Mouse (Mus musculus): ENCODE data around the gene Ccsap. TPM values are rescaled to one million over a fixed set of nuclear protein-coding genes. Genes with fewer than 3 reads are reported as not detected.

Gene Ccsap
- polyA plus RNA-seq, 1 experiment from 2014 or later: 7.1 TPM

DNA sequence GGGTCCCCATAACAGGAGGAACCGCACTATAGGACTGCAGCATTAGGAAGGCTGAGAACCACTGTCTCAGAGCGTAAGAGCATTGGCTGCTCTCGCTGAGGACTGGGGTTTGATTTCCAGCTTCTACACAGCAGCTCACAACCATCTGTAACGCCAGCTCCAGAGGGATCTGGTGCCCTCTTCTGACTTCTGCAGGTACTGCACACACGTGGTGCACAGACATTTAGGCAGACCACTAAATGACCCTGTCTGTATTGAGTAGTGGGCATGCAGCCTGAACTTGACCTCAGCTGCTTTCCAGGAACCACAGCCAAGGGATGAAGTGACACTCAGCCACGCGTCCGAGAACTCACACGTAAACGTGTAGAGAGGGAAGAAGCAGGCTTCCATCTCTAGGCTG lies 36.9 kb downstream of the Ccsap start:
- H3K36me3 ChIP-seq (ENCODE audit: control insufficient read depth, insufficient read depth, low read length): no peaks in the 10 kb centered on the region
- DNase-seq (ENCODE audit: low spot score) (no peak), ATAC-seq (ENCODE audit: low FRiP score) (no peak)
- no peak overlapping the region for H3K9ac ChIP-seq (ENCODE audit: low read depth, low read length)
- H3K9me3 ChIP-seq (ENCODE audit: control insufficient read depth, low read length): no peaks in the 10 kb centered on the region
- 96% methylated on average over 10 of the region's 10 CpGs for WGBS
- no peak overlapping the region for H3K4me2 ChIP-seq (replicated peaks; ENCODE audit: low read depth, low read length)
- H3K4me1 ChIP-seq (replicated peaks; ENCODE audit: control insufficient read depth, insufficient read depth, low read length): no peaks in the 10 kb centered on the region; the same call in 1 of the 2 replicates
- H3K4me3 ChIP-seq (ENCODE audit: low read depth, low read length): no peak overlapping the region
- H3K27ac ChIP-seq (ENCODE audit: low read depth, low read length): no peak overlapping the region
- H3K27me3 ChIP-seq (ENCODE audit: control insufficient read depth, insufficient read depth, low read length): no peaks in the 10 kb centered on the region

DNA sequence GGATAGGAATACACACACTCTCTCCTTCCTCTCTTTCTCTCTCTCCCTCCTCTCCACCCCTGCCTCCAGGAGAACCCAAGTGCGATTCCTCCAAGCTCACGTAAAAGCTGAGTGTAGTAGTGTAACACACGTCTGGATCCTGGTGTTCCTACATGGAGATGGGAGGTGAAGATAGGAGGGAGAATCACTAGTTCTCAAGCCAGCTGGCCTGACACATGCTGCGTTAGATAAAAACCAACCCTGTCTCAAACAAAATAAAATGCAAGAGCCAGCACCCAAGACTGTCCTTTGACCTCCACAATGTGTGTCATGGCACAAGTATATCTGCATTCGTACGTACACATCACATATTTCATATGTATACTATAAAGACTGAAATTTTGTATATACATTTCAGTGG lies 39.2 kb downstream of the Ccsap start:
- WGBS: 96% methylated on average over 6 of the region's 6 CpGs
- H3K36me3 ChIP-seq (ENCODE audit: control insufficient read depth, insufficient read depth, low read length): no peaks in the 10 kb centered on the region
- no peaks in the 10 kb centered on the region for H3K27me3 ChIP-seq (ENCODE audit: control insufficient read depth, insufficient read depth, low read length)
- ATAC-seq (ENCODE audit: low FRiP score) (no peak), DNase-seq (ENCODE audit: low spot score) (no peak)
- no peak overlapping the region for H3K27ac ChIP-seq (ENCODE audit: low read depth, low read length)
- no peak overlapping the region for H3K4me3 ChIP-seq (ENCODE audit: low read depth, low read length)
- H3K9me3 ChIP-seq (ENCODE audit: control insufficient read depth, low read length): no peaks in the 10 kb centered on the region
- H3K9ac ChIP-seq (ENCODE audit: low read depth, low read length): no peak overlapping the region
- H3K4me2 ChIP-seq (replicated peaks; ENCODE audit: low read depth, low read length): no peak overlapping the region
- H3K4me1 ChIP-seq (replicated peaks; ENCODE audit: control insufficient read depth, insufficient read depth, low read length): no peaks in the 10 kb centered on the region; the same call in 1 of the 2 replicates

DNA sequence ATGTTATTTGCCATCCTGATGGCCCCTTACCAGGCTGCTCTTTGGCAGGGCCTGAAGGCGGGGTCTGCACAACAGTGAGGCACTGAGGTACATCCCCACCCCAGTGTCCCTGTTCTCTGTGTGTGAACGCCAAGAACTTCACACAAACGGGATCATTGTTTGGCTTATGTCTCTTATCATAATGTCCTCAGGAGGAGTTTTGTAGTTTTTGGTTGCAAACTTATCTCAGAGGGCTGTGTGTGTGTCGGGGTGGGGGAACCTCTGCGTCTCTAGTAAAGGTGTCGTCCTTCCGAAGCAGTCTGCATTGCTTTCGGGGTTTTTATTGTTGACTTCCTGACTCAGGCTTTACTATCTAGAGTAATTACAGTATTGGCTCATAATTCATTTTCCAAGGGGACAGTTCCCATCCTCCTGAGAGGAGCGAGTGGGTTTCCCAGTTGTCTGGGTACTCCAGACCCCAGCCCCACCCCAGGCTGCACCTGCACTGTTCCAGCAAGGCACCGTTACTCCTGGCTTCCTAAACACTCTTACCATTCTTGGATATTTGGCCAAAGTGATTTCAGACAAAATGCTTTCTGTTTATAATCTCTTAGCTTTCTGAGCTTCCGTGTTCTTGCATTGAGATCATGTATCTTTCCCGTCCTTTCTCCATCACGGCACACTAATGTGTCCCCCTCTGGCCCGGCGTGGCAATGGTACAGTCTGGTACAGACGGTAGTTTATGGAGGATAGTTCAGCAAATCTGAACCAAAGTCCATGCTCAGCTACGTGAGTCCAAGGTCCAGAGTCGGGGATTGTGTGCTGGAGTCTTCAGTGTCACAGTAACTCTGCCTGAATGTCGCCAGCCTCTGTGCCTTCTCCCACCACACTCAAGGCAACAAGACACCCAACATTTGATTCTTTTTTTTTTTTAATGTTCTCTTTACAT lies 40.1 kb downstream of the Ccsap start:
- Histone ChIP-seq H3K9me3 (ENCODE audit: control insufficient read depth, low read length) (no peaks in the 10 kb centered on the region), H3K4me3 (ENCODE audit: low read depth, low read length) (no peak overlapping the region), H3K9ac (ENCODE audit: low read depth, low read length) (no peak overlapping the region), H3K4me1 (replicated peaks; ENCODE audit: control insufficient read depth, insufficient read depth, low read length) (no peaks in the 10 kb centered on the region), H3K36me3 (ENCODE audit: control insufficient read depth, insufficient read depth, low read length) (no peaks in the 10 kb centered on the region), H3K27ac (ENCODE audit: low read depth, low read length) (no peak overlapping the region), H3K4me2 (replicated peaks; ENCODE audit: low read depth, low read length) (no peak overlapping the region), H3K27me3 (ENCODE audit: control insufficient read depth, insufficient read depth, low read length) (no peaks in the 10 kb centered on the region)
- DNase-seq (ENCODE audit: low spot score): no peak
- WGBS: 96% methylated on average over 19 of the region's 19 CpGs
- ATAC-seq (ENCODE audit: low FRiP score): no peak

DNA sequence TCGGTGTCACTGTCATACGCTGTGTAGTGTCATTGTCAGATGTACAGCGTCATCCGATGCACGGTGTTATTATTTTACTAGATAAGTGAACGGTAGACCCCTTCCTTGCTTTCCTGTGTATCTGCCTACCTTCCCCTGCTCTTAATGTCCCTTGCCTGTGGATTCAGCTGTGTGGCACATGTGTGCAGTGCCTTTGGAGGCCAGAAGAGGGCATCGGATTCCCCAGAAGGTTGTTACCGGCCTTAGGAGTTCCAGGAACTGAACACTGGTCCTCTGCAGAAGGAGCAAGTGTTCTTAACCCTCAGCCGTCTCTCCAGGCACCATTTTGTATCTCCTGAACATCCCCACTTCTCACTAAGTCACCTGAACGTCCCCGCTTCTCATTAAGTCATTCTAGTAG lies 42.3 kb downstream of the Ccsap start:
- no peaks in the 10 kb centered on the region for H3K4me1 ChIP-seq (replicated peaks; ENCODE audit: control insufficient read depth, insufficient read depth, low read length)
- H3K36me3 ChIP-seq (ENCODE audit: control insufficient read depth, insufficient read depth, low read length): no peaks in the 10 kb centered on the region
- WGBS: 92% methylated on average over 11 of the region's 11 CpGs
- H3K4me3 ChIP-seq (ENCODE audit: low read depth, low read length): no peak overlapping the region
- H3K27me3 ChIP-seq (ENCODE audit: control insufficient read depth, insufficient read depth, low read length): no peaks in the 10 kb centered on the region
- no peak overlapping the region for H3K9ac ChIP-seq (ENCODE audit: low read depth, low read length)
- no peak overlapping the region for H3K27ac ChIP-seq (ENCODE audit: low read depth, low read length)
- H3K9me3 ChIP-seq (ENCODE audit: control insufficient read depth, low read length): no peaks in the 10 kb centered on the region
- H3K4me2 ChIP-seq (replicated peaks; ENCODE audit: low read depth, low read length): no peak overlapping the region
- DNase-seq (ENCODE audit: low spot score): no peak
- ATAC-seq (ENCODE audit: low FRiP score): no peak

DNA sequence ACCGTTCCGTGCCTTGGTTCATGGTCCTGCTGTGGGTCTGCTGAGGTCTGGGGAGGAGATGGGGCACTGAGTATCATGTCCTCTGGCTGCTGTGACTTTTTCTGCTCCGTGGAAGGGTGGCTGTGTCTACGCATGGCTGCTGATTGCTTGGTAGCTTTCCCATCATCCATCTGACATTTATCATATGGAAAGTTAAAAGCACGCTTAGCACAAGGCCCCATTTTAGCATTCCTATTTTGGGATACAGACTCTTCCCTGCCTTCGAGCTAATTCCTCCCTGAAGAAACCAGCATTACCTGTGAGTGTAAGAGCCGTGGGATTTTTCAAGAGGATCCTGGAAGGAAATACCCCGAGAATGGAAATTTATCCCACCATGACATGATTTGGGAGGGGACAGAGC lies 43.1 kb downstream of the Ccsap start:
- ATAC-seq (ENCODE audit: low FRiP score): no peak
- H3K4me2 ChIP-seq (replicated peaks; ENCODE audit: low read depth, low read length): no peak overlapping the region
- WGBS: 92% methylated on average over 8 of the region's 8 CpGs
- no peaks in the 10 kb centered on the region for H3K4me1 ChIP-seq (replicated peaks; ENCODE audit: control insufficient read depth, insufficient read depth, low read length)
- H3K27ac ChIP-seq (ENCODE audit: low read depth, low read length): no peak overlapping the region
- no peaks in the 10 kb centered on the region for H3K36me3 ChIP-seq (ENCODE audit: control insufficient read depth, insufficient read depth, low read length)
- H3K4me3 ChIP-seq (ENCODE audit: low read depth, low read length): no peak overlapping the region
- no peak for DNase-seq (ENCODE audit: low spot score)
- H3K27me3 ChIP-seq (ENCODE audit: control insufficient read depth, insufficient read depth, low read length): no peaks in the 10 kb centered on the region
- no peak overlapping the region for H3K9ac ChIP-seq (ENCODE audit: low read depth, low read length)
- no peaks in the 10 kb centered on the region for H3K9me3 ChIP-seq (ENCODE audit: control insufficient read depth, low read length)

- H3K36me3 ChIP-seq (ENCODE audit: control insufficient read depth, insufficient read depth, low read length): no peaks in the 10 kb centered on the region
- no peak overlapping the region for H3K9ac ChIP-seq (ENCODE audit: low read depth, low read length)
Measured at GRCm38 (mm10) chr8:123815325-123815724, 44.7 kb downstream of the Ccsap start.

GRCm38 (mm10) chr8:123813892-123814266 lies 46.1 kb downstream of the Ccsap start:
- DNase-seq (ENCODE audit: low spot score): no peak
- no peaks in the 10 kb centered on the region for H3K27me3 ChIP-seq (ENCODE audit: control insufficient read depth, insufficient read depth, low read length)
- H3K9me3 ChIP-seq (ENCODE audit: control insufficient read depth, low read length): no peaks in the 10 kb centered on the region
- no peak overlapping the region for H3K9ac ChIP-seq (ENCODE audit: low read depth, low read length)
- H3K4me3 ChIP-seq (ENCODE audit: low read depth, low read length): no peak overlapping the region
- no peaks in the 10 kb centered on the region for H3K4me1 ChIP-seq (replicated peaks; ENCODE audit: control insufficient read depth, insufficient read depth, low read length)
- no peaks in the 10 kb centered on the region for H3K36me3 ChIP-seq (ENCODE audit: control insufficient read depth, insufficient read depth, low read length)
- no peak for ATAC-seq (ENCODE audit: low FRiP score)
- WGBS: 87% methylated on average over 4 of the region's 4 CpGs
- H3K4me2 ChIP-seq (replicated peaks; ENCODE audit: low read depth, low read length): no peak overlapping the region
- H3K27ac ChIP-seq (ENCODE audit: low read depth, low read length): no peak overlapping the region

More at GRCm38 (mm10) chr8:123815325-123815724, 44.7 kb downstream of the Ccsap start:
- no peaks in the 10 kb centered on the region for H3K4me1 ChIP-seq (replicated peaks; ENCODE audit: control insufficient read depth, insufficient read depth, low read length)
- DNase-seq (ENCODE audit: low spot score): no peak
- H3K4me3 ChIP-seq (ENCODE audit: low read depth, low read length): no peak overlapping the region
- H3K27me3 ChIP-seq (ENCODE audit: control insufficient read depth, insufficient read depth, low read length): no peaks in the 10 kb centered on the region
- ATAC-seq (ENCODE audit: low FRiP score): no peak
- 89% methylated on average over 11 of the region's 11 CpGs for WGBS
- H3K27ac ChIP-seq (ENCODE audit: low read depth, low read length): no peak overlapping the region
- no peak overlapping the region for H3K4me2 ChIP-seq (replicated peaks; ENCODE audit: low read depth, low read length)
- no peaks in the 10 kb centered on the region for H3K9me3 ChIP-seq (ENCODE audit: control insufficient read depth, low read length)

DNA sequence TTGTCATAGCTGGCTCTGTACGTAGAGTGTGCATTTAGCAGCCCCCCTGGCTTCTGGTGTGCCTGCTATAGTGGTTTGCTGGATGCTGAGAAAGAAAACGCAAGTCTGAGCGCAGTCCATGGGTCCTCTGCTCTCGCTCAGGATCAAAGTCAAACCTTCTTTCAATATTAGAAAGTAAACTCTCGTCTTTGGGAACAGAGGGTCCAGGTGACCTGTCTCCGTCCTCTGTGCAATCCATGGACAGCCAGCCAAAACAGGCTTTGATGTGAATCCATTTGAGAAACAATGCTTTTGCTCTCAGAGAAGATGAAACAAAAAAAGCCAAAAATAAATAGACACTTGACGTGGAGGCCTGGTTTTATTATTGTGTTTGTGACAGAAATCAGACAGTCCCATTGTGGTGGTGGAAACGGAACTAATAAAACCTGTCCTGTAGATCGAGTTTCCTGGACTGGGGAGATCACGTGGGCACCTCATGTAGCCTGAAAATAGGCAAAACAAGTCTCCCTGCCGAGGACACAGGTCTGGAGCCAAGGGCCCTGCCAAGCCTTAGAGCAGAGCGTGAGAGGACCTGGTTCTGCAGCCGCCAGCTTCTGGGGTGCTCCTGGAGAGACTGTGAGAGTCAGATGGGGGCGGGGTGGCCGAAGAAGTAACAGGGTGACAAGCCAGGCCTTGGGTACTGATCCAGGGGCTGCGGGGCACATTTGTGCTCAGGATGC lies 46.7 kb downstream of the Ccsap start:
- H3K9ac ChIP-seq (ENCODE audit: low read depth, low read length): no peak overlapping the region
- H3K4me3 ChIP-seq (ENCODE audit: low read depth, low read length): no peak overlapping the region
- no peaks in the 10 kb centered on the region for H3K9me3 ChIP-seq (ENCODE audit: control insufficient read depth, low read length)
- no peaks in the 10 kb centered on the region for H3K36me3 ChIP-seq (ENCODE audit: control insufficient read depth, insufficient read depth, low read length)
- DNase-seq (ENCODE audit: low spot score) (no peak), ATAC-seq (ENCODE audit: low FRiP score) (no peak)
- H3K4me1 ChIP-seq (replicated peaks; ENCODE audit: control insufficient read depth, insufficient read depth, low read length): no peaks in the 10 kb centered on the region
- no peaks in the 10 kb centered on the region for H3K27me3 ChIP-seq (ENCODE audit: control insufficient read depth, insufficient read depth, low read length)
- H3K4me2 ChIP-seq (replicated peaks; ENCODE audit: low read depth, low read length): no peak overlapping the region
- WGBS: 81% methylated on average over 16 of the region's 16 CpGs
- no peak overlapping the region for H3K27ac ChIP-seq (ENCODE audit: low read depth, low read length)

Measured in hindbrain, embryonic 11.5 days (tissue).